Mouse (Mus musculus): Measurements from ENCODE around the gene Plxnc1.

DNA sequence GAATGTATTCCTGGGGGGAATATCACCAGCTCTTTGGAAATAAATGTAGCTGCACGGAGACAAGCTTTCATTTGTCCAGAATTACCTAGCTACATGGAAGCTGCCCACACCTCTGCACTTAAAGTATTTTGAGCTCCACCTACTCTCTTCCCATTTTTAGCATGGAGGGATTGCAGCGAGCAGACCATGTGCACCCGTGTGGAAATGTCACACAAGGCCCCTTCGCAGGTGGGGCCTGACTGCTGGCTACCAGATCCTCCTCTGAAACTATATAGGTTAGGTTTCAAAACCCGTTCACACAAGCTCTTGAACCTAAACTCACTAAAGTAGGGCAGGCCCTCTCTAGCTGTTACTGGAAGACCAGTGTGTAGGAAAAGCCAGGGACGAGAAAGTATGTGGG, 25.6 kb upstream of the Plxnc1 start:
- TF ChIP-seq POLR2A (IDR thresholded peaks at IDR 0.05; ENCODE audit: low read depth, low read length), result no peak
- no peak for TF ChIP-seq CTCF (conservative IDR thresholded peaks at IDR 0.05; ENCODE audit: insufficient read depth, insufficient read length, low read depth, low read length)

Measured in kidney, adult 2 months (tissue).